Mouse (Mus musculus) thymus, postnatal 25 days (tissue): ENCODE measurements at regions not wholly inside any gene's neighbourhood (a gene's known extent, or its start where the extent isn't known, plus 50 kb on each side); places are given as distances from the start of the nearest gene placed in this dataset.

Experiments
- DNase-seq: peaks from one replicate; pipeline ENCODE4 v3.0.0; 2022

- no peak for DNase-seq
These were observed 57.6 kb upstream of the Gdf10 start for GRCm38 (mm10) chr14:33865746-33866145.

GRCm38 (mm10) chr14:33867674-33868073, 55.7 kb upstream of the Gdf10 start:
- DNase-seq = no peak
